Mouse (Mus musculus) heart, postnatal 14 days (tissue): ENCODE data around the gene Ftsj3. TPM values are rescaled to one million over a fixed set of nuclear protein-coding genes. Genes with fewer than 3 reads are reported as not detected.
"Not testable (repeated sequence)": the region's sequence is repeated elsewhere in the genome, so short reads cannot be mapped to it uniquely, and the experiment has no call there.

Source experiments
- DNase-seq, 2 experiments: peaks; one replicate each; pipeline ENCODE4 v3.0.0; 2021 to 2022
- intact Hi-C: fragments of 180-260 bp; cut with DNase I; formaldehyde crosslinking; loops from one replicate; pipeline ENCODE4 v1.15.1; 2025
- total RNA-seq, 2 experiments: library from RNA; stranded (reverse); gene quantifications; 2 replicates each; pipeline ENCODE4 v1.2.3; 2021

Ftsj3 gene
- total RNA-seq, 2 experiments from 2014 or later: 19.3 to 21.4 TPM

DNA sequence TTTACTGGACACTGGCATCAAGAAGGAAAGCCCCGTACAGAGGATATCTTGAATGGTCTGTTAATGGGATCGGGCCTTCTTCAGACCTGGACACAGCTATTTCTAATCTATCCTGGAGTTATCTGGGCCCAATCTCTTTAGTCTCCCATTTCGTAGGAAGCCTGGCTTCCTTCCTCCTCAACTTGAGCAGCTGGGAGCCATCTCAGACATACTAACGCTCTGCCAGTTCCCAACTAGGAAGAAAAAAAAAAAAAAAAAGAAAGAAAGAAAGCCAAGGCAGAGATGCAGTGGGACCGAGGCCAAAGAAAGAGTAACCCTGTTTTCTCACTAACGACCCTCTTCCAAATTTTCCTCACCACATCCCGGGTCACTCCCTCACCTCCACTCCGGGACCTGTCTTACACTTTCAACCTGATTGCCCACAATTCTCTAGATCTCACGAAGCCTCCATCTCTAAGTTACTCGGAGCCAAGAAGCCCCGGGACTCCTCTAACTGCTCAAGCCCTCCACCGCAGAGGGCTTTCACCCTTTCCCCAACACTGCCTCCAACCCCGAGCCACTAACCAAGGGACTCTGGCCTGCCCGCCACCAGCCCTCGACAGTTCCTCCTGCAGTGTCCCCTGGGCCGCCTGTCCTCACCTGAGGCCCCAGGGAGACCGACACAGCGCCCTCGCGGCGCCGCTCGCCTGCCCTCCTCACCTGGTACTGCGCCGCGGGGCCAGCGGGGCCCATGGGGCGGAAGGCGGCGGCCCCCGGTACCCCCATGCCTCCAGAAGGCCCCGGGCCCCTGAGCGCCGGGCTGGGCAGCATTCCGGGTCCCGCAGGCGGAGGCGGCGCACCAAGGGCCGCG is 16.1 kb upstream of the Ftsj3 start:
- intact Hi-C loops: loop anchor here (2.0 to 5.0 kb wide), 2 partner anchors 15 to 55 kb away; partner anchors contain the start of genes Ccdc47, Ddx42, Ftsj3 and Psmc5
- peak; percentile 23 to 59 for DNase-seq

DNA sequence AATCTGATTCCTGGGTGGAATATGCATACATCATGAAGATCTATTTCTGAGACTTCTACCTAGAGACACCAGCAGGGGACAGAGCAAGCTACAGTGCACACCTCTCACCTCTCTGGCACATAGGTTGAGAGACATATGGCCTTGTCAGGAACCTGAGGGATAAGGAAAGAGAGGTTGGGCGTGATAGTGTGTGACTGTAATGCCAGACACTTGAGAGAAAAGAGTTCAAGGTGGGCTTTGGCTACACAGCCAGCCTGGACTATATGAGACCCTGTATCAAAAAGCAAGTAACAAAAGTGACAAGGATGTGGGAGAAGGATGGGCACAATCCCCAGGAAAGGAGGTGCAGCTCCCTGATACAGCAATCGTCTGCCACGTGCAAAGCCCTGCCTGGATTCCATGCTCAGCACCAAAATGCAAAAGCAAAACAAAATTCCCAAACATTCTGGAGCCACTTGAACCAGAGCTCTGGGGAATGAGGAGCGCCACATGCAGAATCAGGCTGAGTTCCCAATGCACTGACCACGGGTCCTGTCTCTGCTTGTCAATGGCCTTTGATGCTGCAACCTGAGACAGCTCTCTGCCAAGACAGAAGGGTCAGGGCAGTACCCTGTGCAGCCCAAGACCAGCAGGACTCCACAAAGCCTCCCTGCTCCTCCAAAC is 15.4 kb upstream of the Ftsj3 start:
- peak in 1 of 2 experiments; percentile 21 for DNase-seq

DNA sequence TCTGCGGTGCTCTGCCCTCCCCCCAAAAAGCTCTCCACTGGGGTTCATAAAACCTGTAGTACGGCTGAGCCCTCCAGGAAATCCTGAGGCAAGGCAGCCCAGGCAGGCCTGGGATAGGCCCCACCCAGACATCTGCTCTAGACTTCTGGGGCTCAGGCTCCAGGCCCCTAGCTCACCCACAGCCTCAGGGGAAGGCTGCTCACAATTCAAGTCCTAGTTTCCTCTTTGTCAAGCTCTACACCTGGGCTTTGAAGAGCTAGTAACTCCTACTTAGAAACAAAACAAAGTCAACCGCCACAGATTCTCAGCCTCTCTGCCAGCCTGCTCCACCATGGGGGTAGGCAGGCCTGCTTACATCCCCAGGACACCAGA is 13.2 kb upstream of the Ftsj3 start:
- peak; percentile 42 to 47 for DNase-seq
- intact Hi-C loops: no loop called here

More for the DNA sequence above, 15.4 kb upstream of the Ftsj3 start:
- intact Hi-C loops: loop anchor here (2.0 to 5.0 kb wide), 2 partner anchors 14 to 54 kb away; partner anchors contain the start of genes Ccdc47, Ddx42, Ftsj3 and Psmc5

DNA sequence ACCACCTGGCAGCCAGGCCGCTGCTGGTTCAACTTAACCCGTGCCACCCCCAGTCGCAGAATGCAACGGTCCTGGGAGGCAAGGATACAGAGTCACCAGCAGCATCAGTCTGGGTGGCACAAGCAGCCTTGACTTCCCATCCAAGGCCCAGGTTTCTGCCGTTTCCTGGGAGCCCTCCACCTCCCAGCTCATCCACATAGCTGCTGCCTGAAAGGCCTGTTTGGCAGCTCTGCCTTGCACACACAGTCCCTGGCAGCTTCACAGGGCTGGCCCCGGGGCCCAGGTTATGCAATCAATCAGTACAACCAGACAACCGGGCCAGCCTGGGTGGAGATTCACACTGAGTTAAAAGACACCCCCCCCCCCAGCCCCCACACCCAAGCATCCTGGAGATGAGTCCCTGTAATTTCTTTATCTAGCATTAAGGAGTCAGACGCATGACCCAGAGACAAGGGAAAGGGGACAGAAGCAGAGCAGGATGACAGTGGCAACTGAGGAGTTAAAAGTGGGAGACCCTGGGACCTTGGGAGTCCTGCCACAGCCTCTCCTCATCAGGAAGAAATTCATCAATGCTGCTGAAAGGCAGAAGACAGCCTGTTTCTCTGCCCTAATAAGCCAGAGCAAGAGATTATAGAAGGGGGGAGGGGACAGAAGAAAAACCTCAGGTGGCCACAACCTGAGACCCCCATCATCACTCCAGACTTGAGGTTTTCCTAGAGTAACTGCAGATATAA is 12.6 kb upstream of the Ftsj3 start:
- peak; percentile 81 to 85 for DNase-seq
- intact Hi-C loops: no loop called here

DNA sequence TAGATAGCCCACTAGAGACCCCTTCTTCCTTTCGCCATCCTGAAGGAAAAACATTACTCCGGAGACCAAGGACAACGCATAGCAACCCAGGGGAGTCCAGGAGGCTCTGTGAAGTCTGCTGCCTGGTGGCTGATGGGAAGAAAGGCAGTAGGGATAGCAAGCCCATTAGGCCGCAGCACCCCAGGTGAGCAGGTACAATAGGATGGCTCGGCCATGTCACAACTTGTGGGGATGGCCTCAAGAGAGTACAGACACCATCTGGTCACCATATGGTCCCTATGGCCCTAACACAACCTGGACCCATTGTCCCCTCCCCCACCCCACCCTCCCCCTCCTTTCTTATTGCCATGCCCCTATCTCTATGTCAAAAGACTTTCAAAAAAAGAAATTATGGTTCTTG is 12.0 kb upstream of the Ftsj3 start:
- DNase-seq: no peak
- intact Hi-C loops: no loop called here

DNA sequence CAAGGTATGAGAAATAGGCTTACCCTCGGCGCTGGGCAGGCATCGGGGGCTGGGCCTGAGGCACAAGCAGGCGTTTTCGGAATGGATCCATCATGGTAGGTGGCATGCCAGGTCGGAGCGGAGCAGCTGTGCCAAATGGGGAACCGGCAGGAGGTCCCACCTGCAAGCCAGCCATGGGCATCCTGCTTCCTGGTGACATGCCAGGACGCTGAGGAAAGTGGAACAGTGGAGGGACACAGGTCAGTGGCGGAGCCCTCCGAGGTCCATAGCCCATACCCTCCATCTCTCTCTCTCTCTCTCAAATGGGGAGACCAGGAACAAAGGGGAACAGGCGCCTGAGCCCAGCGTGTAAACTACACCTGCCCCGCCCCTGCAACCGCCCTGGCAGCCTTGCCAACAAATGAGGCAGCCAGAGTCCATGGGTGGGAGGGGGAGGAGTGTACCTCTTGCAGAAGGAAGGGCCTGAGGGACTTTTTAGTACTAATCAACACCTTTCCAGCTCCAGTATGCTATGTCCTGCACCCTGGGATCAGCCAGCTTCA is 11.5 kb upstream of the Ftsj3 start:
- intact Hi-C loops: no loop called here
- peak; percentile 36 to 41 for DNase-seq

DNA sequence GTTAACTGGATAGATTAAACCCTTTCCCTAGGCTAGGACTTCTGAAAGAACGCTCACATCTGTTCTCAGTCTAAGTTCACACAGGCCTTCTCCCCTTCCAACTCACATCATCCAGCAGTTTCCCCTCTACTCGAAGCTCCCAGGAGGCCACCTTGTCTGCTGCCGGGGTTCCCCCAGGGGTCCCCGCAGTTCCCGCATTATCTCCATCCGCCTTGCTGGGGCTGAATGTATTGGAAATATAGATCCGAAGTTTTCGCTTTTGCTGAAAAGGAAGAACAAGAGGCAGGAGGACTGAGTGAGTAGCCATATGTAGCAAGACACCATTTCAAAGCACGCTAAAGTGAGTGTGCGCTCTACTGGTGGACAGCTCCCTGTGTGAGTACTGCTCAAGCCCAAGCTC is 10.6 kb upstream of the Ftsj3 start:
- no peak for DNase-seq
- intact Hi-C loops: no loop called here

DNA sequence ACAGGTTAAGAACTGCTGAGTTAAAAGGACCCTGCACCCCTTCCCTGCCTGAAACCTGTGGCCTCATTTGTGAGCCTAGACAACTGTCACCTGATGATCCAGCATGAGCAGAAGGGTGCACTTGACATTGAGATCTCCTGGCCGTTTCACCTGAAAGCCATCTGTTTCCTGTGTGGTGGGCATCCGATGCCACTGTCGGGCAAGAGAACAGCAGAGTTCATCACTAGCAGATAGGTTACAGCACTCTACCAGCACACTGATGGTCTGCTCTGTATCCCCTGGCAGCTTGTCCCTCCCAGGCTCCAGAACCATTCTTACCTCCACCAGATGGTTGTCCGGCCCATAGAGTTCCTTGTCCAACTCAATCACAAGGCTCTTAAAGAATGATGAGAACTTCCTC is 9.7 kb upstream of the Ftsj3 start:
- intact Hi-C loops: no loop called here
- DNase-seq: no peak

DNA sequence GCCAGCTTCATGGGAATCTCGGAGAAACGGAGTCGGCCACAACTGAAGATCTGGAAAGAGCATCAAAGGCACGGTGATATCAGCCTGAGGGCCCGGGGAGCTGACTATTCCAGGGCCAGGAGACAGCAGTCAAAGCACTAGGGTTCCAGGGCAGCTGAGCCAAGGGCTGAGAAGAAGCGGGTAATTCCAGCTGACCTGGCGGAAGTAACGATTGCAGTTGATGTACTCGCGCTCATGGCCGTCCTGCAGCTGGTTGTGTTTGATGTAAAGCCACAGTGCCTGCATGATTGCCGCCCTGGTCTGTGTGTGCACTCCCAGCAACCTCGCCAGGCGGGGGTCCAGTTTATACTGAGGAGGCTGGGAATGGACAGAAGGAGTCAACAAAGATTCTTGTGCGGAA is 9.1 kb upstream of the Ftsj3 start:
- intact Hi-C loops: no loop called here

DNA sequence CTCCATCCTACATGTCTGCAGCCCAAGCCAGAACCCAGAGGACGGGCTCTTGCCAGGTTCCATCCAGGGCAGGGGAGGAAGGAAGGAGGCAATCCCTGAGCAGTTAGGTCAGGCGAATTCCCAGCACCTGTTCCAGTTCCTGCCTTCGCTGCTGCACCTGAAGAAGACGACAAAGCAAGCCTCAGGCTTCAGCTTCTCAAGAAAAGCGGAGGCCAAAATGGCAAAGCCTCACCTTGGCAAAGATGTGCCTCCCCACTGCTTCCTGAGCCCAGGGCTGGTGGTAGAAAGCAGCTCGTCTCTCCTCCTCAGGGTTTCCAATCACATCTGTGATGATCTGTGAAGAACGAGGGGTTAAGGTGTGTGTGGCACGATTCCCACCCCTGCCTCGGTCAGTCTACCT is 8.1 kb upstream of the Ftsj3 start:
- intact Hi-C loops: no loop called here
- DNase-seq: no peak

More for the DNA sequence above, 9.1 kb upstream of the Ftsj3 start:
- no peak for DNase-seq

DNA sequence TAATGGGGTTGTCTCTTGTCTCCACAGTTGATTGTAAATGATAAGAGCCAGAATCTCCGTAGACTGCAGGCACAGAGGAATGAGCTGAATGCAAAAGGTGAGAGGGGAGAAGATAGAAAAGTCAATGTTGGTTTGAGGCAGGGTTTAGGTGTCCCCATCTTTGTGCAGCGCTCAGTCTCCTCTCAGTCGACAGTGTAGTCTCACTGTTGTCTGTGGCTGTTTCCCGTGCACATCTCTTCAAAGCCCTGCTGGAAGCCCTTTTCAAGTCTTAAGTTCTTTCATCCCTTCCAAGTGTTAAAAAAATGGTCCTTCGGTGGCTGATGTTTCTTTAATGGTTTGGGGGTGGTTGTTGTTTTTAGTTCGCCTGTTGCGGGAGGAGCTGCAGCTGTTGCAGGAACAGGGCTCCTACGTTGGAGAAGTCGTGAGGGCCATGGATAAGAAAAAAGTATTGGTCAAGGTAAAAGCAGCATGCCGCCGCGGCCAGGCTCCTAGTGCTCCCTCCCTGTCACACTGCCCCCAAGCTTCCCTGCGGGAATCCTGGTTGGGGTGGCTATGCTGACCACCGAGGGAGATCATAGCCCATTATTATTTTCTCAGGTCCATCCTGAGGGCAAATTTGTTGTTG is 5.1 kb upstream of the Ftsj3 start:
- intact Hi-C loops: no loop called here

DNA sequence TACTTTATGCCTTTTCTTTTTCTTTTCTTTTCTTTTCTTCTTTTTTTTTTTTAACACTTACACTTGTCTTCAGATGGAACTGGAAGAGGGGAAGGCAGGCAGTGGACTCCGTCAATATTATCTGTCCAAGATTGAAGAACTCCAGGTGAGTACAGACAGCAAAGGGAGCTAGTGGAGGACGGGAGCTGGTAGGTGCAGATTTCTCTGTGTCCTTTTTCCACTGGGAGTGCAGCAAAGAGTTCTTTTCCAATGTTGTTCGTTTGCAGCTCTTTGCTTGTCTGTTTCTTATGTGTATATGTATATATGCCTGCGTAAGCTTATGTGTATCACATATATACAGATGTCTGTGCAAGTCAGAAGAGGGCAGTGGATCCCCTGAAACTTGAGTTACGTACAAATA is 896 bp upstream of the Ftsj3 start:
- intact Hi-C loops: loop anchor here (2.0 kb wide), 2 partner anchors 14 to 70 kb away; no protein-coding TSS in a partner anchor
- DNase-seq: peak in 1 of 2 experiments; percentile 42

More for the DNA sequence above, 5.1 kb upstream of the Ftsj3 start:
- DNase-seq: no peak

DNA sequence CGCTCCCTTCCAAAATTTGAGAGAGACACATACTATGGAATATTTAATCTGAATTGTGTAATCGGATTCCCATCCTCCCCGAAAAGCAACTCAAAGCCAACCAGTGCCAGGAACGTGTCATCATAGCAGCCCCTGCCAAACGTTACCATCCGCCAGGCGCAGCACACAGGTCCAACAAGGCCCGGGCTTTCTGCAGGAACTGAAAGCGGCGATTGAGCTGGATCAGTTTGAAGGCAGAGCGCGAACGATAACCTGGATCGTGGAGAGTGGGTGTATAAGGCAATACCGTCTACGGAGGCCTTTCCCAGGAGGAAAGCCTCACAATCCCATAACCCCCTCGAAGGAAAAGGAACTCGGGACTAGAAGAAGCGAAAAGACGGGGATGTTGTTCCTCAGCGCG is 705 bp downstream of the Ftsj3 start:
- DNase-seq: no peak
- intact Hi-C loops: no loop called here

DNA sequence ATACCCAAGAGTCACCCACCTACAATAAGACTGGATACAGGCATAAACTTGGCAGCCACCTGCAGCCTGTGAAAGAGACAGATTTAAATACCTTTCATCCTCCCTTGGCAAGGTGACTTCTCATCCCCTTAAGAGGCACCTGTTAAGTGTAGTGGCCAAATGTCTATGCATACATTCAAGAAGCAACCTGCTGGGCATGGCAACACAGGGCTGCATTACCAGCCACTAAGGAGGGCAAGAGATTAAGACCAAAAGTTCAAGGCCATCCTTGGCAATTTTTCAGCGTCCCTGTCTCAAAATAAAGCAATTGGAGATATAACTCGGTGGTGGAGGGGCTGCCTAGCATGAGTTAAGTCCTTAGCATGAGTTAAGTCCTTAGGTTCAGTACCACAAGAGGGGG is 1.1 kb downstream of the Ftsj3 start:
- intact Hi-C loops: no loop called here
- DNase-seq: no peak

DNA sequence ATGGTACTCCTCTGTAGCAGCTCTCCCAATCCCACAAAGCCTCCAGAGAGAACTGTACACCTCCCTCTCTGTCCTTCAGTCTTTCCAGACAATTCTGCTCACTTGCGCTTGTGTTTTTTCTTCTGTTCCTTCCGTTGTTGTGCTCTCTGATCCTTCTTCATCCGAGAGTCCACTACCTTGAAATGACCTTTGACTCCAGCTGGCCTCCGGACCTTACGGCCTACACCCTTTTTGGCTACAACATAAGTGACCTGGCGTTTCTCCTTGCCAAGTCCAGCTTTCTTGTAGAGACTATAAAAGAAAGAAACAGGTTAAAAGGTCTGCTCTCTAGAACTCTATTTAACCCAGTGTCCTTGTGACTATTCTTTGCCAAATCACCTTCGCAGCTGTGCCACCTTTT is 6.6 kb downstream of the Ftsj3 start:
- intact Hi-C loops: no loop called here

DNA sequence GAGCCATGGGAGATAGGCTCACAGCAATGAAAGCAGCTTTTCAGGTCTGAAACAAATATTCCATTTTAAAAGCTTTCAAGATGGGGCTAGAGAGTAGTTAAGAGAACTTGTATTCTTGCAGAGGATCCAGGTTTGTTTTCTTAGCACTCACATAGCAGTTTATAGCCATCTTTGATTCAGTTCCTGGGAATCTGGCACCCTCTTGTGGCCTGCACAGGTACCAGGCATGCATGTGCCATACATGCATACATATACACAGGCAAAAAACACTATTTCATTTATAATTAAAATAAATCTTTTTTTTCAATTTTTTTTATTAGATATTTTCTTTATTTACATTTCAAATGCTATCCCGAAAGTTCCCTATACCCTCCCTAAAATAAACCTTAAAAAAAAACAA is 9.0 kb downstream of the Ftsj3 start:
- intact Hi-C loops: no loop called here
- no peak for DNase-seq

More for the DNA sequence above, 6.6 kb downstream of the Ftsj3 start:
- no peak for DNase-seq

DNA sequence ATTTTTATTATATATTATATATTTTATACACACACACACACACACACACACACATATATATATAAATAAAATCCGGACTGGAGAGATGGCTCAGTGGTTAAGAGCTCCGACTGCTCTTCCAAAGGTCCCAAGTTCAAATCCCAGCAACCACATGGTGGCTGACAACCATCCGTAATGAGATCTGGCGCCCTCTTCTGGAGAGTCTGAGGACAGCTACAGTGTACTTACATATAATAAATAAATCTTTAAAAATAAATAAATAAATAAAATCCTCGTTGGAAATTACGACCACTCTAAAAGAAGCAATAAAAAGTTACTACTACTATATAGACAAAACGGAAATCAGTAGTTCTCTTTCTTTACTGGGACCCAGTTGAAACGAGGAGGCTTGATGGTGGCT is 21.9 kb downstream of the Ftsj3 start:
- intact Hi-C loops, DNase-seq: not testable (repeated sequence)

DNA sequence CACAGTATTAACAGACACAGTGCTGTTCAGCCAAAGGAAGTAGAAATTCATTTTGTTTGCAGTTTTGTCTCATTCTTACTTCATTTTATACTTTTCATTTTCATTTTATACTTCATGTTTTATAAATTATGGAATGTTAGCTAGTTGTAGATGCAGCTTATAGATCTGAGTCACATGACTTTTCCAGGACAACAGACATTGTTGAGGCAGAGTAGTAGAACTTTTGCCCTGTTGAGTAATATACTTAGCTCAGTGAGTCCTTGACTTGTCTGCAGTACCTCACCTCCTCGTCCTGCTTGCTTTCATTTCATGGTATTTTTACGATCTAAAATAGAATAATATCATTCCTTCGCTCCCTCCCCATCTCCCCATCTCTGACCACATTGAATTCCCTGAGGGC is 35.3 kb downstream of the Ftsj3 start:
- intact Hi-C loops: no loop called here
- no peak for DNase-seq

DNA sequence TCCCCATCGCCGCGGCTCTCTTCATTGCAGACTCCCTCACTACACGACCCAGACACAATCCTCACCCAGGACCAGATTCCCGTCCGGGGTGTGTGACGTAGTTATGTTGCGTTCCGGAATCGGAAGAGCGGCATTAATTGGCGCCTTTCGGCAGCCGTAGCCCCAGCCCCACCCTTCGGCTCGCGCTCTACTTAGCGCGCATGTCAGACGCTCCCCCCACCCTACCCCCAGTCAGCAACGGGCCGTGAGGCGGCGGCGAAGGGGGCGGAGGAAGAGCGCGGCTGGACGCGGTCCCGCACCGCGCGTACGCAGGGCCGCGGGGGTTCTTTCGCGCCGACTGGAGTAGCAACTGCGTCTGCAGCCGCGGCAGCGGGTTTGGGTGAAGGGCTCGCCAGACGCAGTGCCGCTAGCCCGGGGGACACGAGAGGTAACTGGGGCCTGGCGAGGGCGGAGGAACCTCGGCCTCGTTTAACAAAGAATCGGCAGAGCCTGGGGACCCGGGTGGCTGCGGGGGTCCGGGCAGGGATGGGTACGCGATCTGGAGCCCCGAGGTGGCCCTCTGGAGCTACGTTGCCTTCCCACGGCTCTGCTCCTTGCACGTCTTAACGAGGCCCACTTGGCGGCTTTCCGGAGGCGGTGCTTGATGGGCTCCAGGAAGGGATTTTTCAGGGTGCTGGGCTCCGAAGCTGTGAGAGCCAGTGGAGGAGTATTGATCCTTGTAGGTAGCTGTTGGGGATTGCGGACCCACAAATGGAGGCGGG is 39.0 kb downstream of the Ftsj3 start, which contains the start of gene Ddx42:
TSS of gene Ddx42 (plus strand) at position 197 of the 761 bp plus-strand sequence.
- intact Hi-C loops: loop anchor here (5.0 kb wide), 1 partner anchor 55 kb away; the partner anchor contains the start of gene Smarcd2
- DNase-seq: peak; percentile 91
